Mouse (Mus musculus) liver, embryonic 14.5 days (tissue): ENCODE measurements around the gene Cnot10.

Source experiments
- CTCF ChIP-seq: IDR thresholded peaks from 2 replicates; pipeline ENCODE4 v1.5.1; 2016; ENCODE audit warnings: antibody characterized with exemption, low read depth, control low read depth
- EP300 ChIP-seq: IDR thresholded peaks from 2 replicates; pipeline ENCODE4 v1.6.1; 2016; ENCODE audit warnings: antibody characterized with exemption, low read depth

GRCm38 (mm10) chr9:114612566-114612965 lies 27.4 kb downstream of the Cnot10 start:
- no peak for TF ChIP-seq CTCF
- TF ChIP-seq EP300 = no peak
